Mouse (Mus musculus): Measurements from ENCODE around the gene Gpx4. TPM values are rescaled to one million over a fixed set of nuclear protein-coding genes. Genes with fewer than 3 reads are reported as not detected.

Gpx4 gene
- total RNA-seq, 2 experiments from 2014 or later, result 445 to 446 TPM

DNA sequence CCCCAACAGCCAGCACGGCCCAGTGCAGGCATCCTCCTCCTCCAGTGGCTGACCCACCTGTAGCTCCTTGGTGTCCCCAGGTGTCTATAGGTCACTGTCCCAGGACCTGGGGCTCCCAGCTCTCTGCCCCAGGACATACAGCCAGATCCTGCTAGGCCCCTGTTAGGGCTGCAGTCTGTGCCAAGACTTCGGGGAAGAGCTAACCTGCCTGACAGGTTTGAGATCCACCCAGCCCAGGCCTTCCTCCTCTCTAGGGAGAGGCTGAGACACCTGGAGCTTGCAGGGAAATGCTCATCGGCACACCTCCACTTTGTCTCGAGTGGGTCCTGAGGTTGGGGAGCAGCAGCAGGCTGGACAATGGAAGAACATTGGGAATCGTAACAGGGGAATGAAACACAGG lies 59.0 kb downstream of the Gpx4 start:
- DNase-seq, result no peak

Other genes starting within 250 kb of the Gpx4 start
- 1 to 10 TPM in 1 of 2 experiments, under 1 TPM in 1; 0.82 to 1.4 TPM for gene Misp, start 226.2 kb upstream of the Gpx4 start, total RNA-seq (2021)
- 10 to 100 TPM; 43.1 to 52.6 TPM for gene Ptbp1, start 192.7 kb upstream of the Gpx4 start, total RNA-seq (2021)
- gene Prtn3, start 172.7 kb upstream of the Gpx4 start, total RNA-seq (2021), result 1 to 10 TPM in 1 of 2 experiments, not detected in 1; 1.0 TPM
- 10 to 100 TPM; 28.4 to 28.7 TPM for gene Plppr3, start 172.5 kb upstream of the Gpx4 start, total RNA-seq (2021)
- gene Elane, start 160.9 kb upstream of the Gpx4 start, total RNA-seq (2021), result not detected
- not detected for gene Cfd, start 156.3 kb upstream of the Gpx4 start, total RNA-seq (2021)
- gene Med16, start 138.2 kb upstream of the Gpx4 start, total RNA-seq (2021), result 10 to 100 TPM; 53.0 to 54.1 TPM
- not detected for gene Gm26602, start 136.3 kb upstream of the Gpx4 start, total RNA-seq (2021)
- gene Kiss1r, start 130.2 kb upstream of the Gpx4 start, total RNA-seq (2021), result 1 to 10 TPM; 6.4 to 6.8 TPM
- gene R3hdm4, start 126.0 kb upstream of the Gpx4 start, total RNA-seq (2021), result 100 to 1,000 TPM; 397 to 399 TPM
- gene Arid3a, start 120.1 kb upstream of the Gpx4 start, total RNA-seq (2021), result 1 to 10 TPM; 4.8 to 5.1 TPM
- gene Wdr18, start 87.0 kb upstream of the Gpx4 start, total RNA-seq (2021), result 10 to 100 TPM; 43.2 to 48.2 TPM
- gene Grin3b, start 76.5 kb upstream of the Gpx4 start, total RNA-seq (2021), result under 1 TPM; 0.10 TPM
- gene Tmem259, start 62.8 kb upstream of the Gpx4 start, total RNA-seq (2021), result 100 to 1,000 TPM; 117 to 124 TPM
- gene Cnn2, start 58.6 kb upstream of the Gpx4 start, total RNA-seq (2021), result 1 to 10 TPM; 5.5 to 6.6 TPM
- gene Abca7, start 50.7 kb upstream of the Gpx4 start, total RNA-seq (2021), result 10 to 100 TPM; 10.9 to 11.0 TPM
- gene Arhgap45, start 30.5 kb upstream of the Gpx4 start, total RNA-seq (2021), result 1 to 10 TPM; 3.2 to 4.2 TPM
- 10 to 100 TPM; 74.8 to 86.0 TPM for gene Polr2e, start 7.4 kb upstream of the Gpx4 start, total RNA-seq (2021)
- gene Sbno2, start 58.4 kb downstream of the Gpx4 start, total RNA-seq (2021), result 10 to 100 TPM; 17.2 to 20.7 TPM
- gene Stk11, start 68.6 kb downstream of the Gpx4 start, total RNA-seq (2021), result 10 to 100 TPM; 93.3 to 95.9 TPM
- gene Atp5d, start 91.5 kb downstream of the Gpx4 start, total RNA-seq (2021), result 100 to 1,000 TPM; 324 to 369 TPM
- gene Cbarp, start 93.7 kb downstream of the Gpx4 start, total RNA-seq (2021), result 100 to 1,000 TPM; 336 to 379 TPM
- gene Midn, start 101.1 kb downstream of the Gpx4 start, total RNA-seq (2021), result 10 to 100 TPM; 58.9 to 62.6 TPM
- 10 to 100 TPM; 58.5 to 63.4 TPM for gene Cirbp, start 118.8 kb downstream of the Gpx4 start, total RNA-seq (2021)
- gene 1600002K03Rik, start 125.8 kb downstream of the Gpx4 start, total RNA-seq (2021), result 1 to 10 TPM; 6.4 to 6.9 TPM
- 1 to 10 TPM; 9.0 to 9.6 TPM for gene Efna2, start 132.3 kb downstream of the Gpx4 start, total RNA-seq (2021)
- gene Mum1, start 179.3 kb downstream of the Gpx4 start, total RNA-seq (2021), result 10 to 100 TPM; 35.6 to 39.6 TPM
- 100 to 1,000 TPM; 199 to 204 TPM for gene Ndufs7, start 202.0 kb downstream of the Gpx4 start, total RNA-seq (2021)
- 10 to 100 TPM; 37.7 to 39.1 TPM for gene Gamt, start 213.8 kb downstream of the Gpx4 start, total RNA-seq (2021)
- 100 to 1,000 TPM in 1 of 2 experiments, 10 to 100 TPM in 1; 82.6 to 100 TPM for gene Dazap1, start 214.3 kb downstream of the Gpx4 start, total RNA-seq (2021)
- 100 to 1,000 TPM; 755 to 823 TPM for gene Rps15, start 245.3 kb downstream of the Gpx4 start, total RNA-seq (2021)
- gene Apc2, start 248.8 kb downstream of the Gpx4 start, total RNA-seq (2021), result 10 to 100 TPM; 98.3 to 98.4 TPM